Mouse (Mus musculus) forebrain, embryonic 12.5 days (tissue): ENCODE measurements around the gene Shank2. TPM values are rescaled to one million over a fixed set of nuclear protein-coding genes. Genes with fewer than 3 reads are reported as not detected.

ENCODE experiments used
- ATAC-seq: fragments of 200-750 bp; cut with Nextera tagmentation; 2 replicates; pipeline ENCODE4 v1.8.0; 2017; ENCODE audit warnings: moderate TSS enrichment; ENCODE audit not compliant: low FRiP score
- H3K27ac ChIP-seq: fragments of 300-500 bp; sonication (generic); 2 replicates; pipeline ENCODE4 v1.5.1; 2016; ENCODE audit warnings: mild to moderate bottlenecking
- H3K27me3 ChIP-seq: fragments of 300-500 bp; sonication (generic); 2 replicates; pipeline ENCODE4 v1.6.1; 2016; ENCODE audit warnings: mild to moderate bottlenecking
- H3K36me3 ChIP-seq: fragments of 300-500 bp; sonication (generic); replicated peaks from 2 replicates; pipeline ENCODE4 v1.6.1; 2016; ENCODE audit warnings: mild to moderate bottlenecking
- H3K4me1 ChIP-seq: fragments of 300-500 bp; sonication (generic); 2 replicates; pipeline ENCODE4 v1.6.1; 2016
- H3K4me2 ChIP-seq: fragments of 300-500 bp; sonication (generic); 2 replicates; pipeline ENCODE4 v1.6.1; 2016; ENCODE audit warnings: mild to moderate bottlenecking, moderate library complexity
- H3K4me3 ChIP-seq: fragments of 300-500 bp; sonication (generic); replicated peaks from 2 replicates; pipeline ENCODE4 v1.5.1; 2016; ENCODE audit warnings: mild to moderate bottlenecking
- H3K9ac ChIP-seq: fragments of 300-500 bp; sonication (generic); 2 replicates; pipeline ENCODE4 v1.6.1; 2016; ENCODE audit warnings: mild to moderate bottlenecking
- H3K9me3 ChIP-seq: fragments of 300-500 bp; sonication (generic); 2 replicates; pipeline ENCODE4 v1.6.1; 2016
- WGBS: fragments of 180-500 bp; shearing (Covaris S2); methylation state at CpG from one replicate; pipeline ENCODE4 v1.1.7; 2016; 5-methylcytosine and 5-hydroxymethylcytosine counted together
- polyA plus RNA-seq: library from polyadenylated mRNA; unstranded; fragments of >200 nt; fragmentation: Nextera tagmentation; extraction: Ambion mirVana; gene quantifications from 2 replicates; pipeline ENCODE4 v1.2.1, GENCODE M21; 2016

Gene Shank2
- polyA plus RNA-seq, 1 experiment from 2014 or later = 3.0 TPM

GRCm38 (mm10) chr7:143999073-143999472 is 2.7 kb upstream of the Shank2 start:
- no peaks in the 10 kb centered on the region for H3K4me1 ChIP-seq
- H3K27me3 ChIP-seq = no peaks in the 10 kb centered on the region
- no peak overlapping the region for H3K4me3 ChIP-seq
- H3K9ac ChIP-seq = no peak overlapping the region
- H3K36me3 ChIP-seq = no peaks in the 10 kb centered on the region
- H3K9me3 ChIP-seq = peaks cover 5% of the 10 kb centered on the region
- WGBS = 94% methylated on average over 3 of the region's 3 CpGs
- no peak for ATAC-seq
- H3K4me2 ChIP-seq = no peak overlapping the region
- no peak overlapping the region for H3K27ac ChIP-seq

DNA sequence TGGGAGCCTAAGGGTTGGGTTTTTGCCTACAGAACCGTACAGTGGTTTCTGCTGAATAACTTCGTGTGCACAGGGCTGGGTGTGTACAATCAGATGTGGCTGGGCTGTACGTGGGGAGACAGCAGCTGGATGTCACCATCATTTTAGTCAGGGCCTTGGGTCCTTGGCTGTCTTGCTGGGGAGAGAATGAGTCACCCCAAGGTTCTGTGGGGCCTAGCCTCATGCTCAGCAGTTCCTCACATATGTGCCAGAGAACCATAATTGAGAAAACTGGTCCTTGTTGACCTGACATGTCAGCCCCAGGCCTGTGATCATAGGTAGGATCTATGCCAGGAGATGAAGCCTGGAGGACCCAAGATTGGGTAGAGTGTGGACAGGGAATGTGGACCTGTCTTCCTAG is 1.7 kb downstream of the Shank2 start:
- H3K4me3 ChIP-seq = no peak overlapping the region
- H3K27ac ChIP-seq = no peak overlapping the region
- no peak for ATAC-seq
- H3K4me2 ChIP-seq = no peak overlapping the region
- no peaks in the 10 kb centered on the region for H3K9me3 ChIP-seq
- H3K27me3 ChIP-seq = 0 out of 2 replicates have a peak, but pooled peaks cover 3% of the 10 kb centered on the region
- no peaks in the 10 kb centered on the region for H3K4me1 ChIP-seq
- no peak overlapping the region for H3K9ac ChIP-seq
- 88% methylated on average over 3 of the region's 3 CpGs for WGBS
- H3K36me3 ChIP-seq = no peaks in the 10 kb centered on the region

DNA sequence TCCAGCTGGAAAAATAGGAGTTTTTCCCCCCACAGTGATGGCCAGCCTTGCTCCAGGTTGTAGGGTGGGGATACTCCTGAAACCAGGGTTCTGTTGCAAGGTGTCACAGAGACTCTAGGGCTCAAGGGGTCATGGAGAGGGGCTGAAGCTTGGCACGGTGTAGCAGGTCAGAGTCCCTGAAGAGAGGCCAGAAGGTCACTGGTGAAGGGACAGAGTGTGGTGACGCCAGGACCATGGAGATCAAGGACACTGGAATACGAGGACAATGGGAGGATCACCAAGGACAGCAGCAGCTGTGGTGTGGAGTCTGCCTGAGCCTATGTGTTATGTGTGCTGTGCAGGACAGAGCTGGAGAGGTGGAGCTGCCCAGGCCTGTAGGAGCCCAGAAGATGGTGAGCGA is 6.4 kb downstream of the Shank2 start:
- Histone ChIP-seq H3K27me3 (0 out of 2 replicates have a peak, but pooled peaks cover 3% of the 10 kb centered on the region), H3K36me3 (no peaks in the 10 kb centered on the region), H3K9me3 (no peaks in the 10 kb centered on the region), H3K27ac (no peak overlapping the region), H3K4me2 (no peak overlapping the region), H3K4me3 (no peak overlapping the region), H3K4me1 (no peaks in the 10 kb centered on the region), H3K9ac (no peak overlapping the region)
- WGBS = 89% methylated on average over 4 of the region's 4 CpGs
- no peak for ATAC-seq

GRCm38 (mm10) chr7:144008985-144009384 is 7.3 kb downstream of the Shank2 start:
- H3K9me3 ChIP-seq = no peaks in the 10 kb centered on the region
- WGBS = 88% methylated on average over 4 of the region's 4 CpGs
- H3K4me2 ChIP-seq = no peak overlapping the region
- 0 out of 2 replicates have a peak, but pooled peaks cover 3% of the 10 kb centered on the region for H3K27me3 ChIP-seq
- no peaks in the 10 kb centered on the region for H3K4me1 ChIP-seq
- H3K9ac ChIP-seq = no peak overlapping the region
- H3K27ac ChIP-seq = no peak overlapping the region
- H3K36me3 ChIP-seq = no peaks in the 10 kb centered on the region
- H3K4me3 ChIP-seq = no peak overlapping the region
- ATAC-seq = no peak

DNA sequence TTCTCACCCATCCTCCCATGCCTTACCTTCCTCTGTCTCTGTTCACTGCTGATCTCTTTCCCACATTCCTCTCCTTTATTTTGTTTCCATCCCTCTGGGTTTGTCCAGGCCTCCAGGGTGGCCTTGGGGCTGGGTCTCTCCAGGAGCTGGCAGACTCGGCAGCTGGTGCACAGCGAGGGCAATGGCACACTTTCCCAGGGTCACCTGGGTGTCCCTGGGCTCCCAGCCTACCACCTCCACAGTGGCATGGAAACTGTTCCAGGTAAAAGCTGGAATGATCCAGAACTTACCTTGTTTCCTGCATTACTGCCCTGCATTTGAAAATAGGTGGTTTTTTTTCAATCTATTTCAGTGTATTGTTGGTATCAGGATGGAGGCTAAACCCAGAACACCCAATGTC is 12.8 kb downstream of the Shank2 start:
- no peak overlapping the region for H3K4me2 ChIP-seq
- no peak overlapping the region for H3K9ac ChIP-seq
- H3K9me3 ChIP-seq = no peaks in the 10 kb centered on the region
- H3K27ac ChIP-seq = no peak overlapping the region
- no peaks in the 10 kb centered on the region for H3K36me3 ChIP-seq
- no peaks in the 10 kb centered on the region for H3K27me3 ChIP-seq
- H3K4me3 ChIP-seq = no peak overlapping the region
- WGBS = 80% methylated on average over 2 of the region's 2 CpGs
- no peak for ATAC-seq
- no peaks in the 10 kb centered on the region for H3K4me1 ChIP-seq

- no peak overlapping the region for H3K4me3 ChIP-seq
- H3K9ac ChIP-seq = no peak overlapping the region
- H3K4me1 ChIP-seq = no peaks in the 10 kb centered on the region
- no peak overlapping the region for H3K27ac ChIP-seq
- no peaks in the 10 kb centered on the region for H3K36me3 ChIP-seq
- H3K27me3 ChIP-seq = no peaks in the 10 kb centered on the region
- WGBS = 96% methylated on average over 3 of the region's 3 CpGs
- H3K4me2 ChIP-seq = no peak overlapping the region
- H3K9me3 ChIP-seq = no peaks in the 10 kb centered on the region
- ATAC-seq = no peak
Observed at GRCm38 (mm10) chr7:144021801-144022200, 20.1 kb downstream of the Shank2 start.

DNA sequence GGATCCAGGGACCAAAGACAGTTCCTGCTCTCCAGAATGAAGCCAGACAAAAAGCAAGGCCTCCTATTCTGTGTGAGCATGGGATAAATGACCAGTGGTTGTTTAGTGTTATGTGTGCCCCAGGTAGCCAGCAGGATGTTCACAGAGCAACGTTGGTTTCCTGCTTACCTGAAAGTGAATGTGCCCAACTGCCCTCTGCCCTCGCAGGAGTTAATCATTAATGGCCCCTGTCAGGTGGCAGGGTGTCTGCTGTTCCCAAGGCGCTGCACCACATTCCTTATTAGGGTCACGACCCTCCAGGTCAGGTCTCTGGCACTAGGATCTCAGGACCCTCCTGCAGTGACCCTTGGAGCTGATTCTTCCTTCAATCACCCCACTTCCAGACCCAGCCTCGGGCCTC is 21.0 kb downstream of the Shank2 start:
- ATAC-seq = no peak
- 54% methylated on average over 5 of the region's 5 CpGs for WGBS
- Histone ChIP-seq H3K27ac (no peak overlapping the region), H3K9ac (no peak overlapping the region), H3K27me3 (no peaks in the 10 kb centered on the region), H3K36me3 (no peaks in the 10 kb centered on the region), H3K9me3 (no peaks in the 10 kb centered on the region), H3K4me3 (no peak overlapping the region), H3K4me1 (no peaks in the 10 kb centered on the region), H3K4me2 (no peak overlapping the region)

DNA sequence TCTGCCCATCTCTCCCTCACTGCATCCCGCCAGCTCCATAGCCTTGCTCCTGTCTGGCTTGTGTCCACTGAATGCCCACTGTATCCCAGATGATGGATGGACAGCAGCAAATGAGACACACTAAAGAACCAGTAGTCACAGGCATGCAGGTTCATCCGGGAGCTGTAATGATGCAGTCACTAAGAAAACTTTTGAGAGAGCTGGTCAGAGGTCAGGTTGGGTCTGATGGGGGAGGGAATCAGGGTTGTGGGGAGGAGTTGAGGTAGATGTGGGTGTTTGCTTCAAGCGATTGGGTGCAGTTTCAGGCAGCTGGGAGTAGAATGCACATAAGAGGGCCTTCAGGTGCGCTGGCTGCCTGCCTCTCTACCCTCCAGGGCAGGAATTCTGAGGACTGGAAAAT is 21.8 kb downstream of the Shank2 start:
- Histone ChIP-seq H3K4me1 (no peaks in the 10 kb centered on the region), H3K4me3 (no peak overlapping the region), H3K27ac (no peak overlapping the region), H3K4me2 (no peak overlapping the region), H3K9me3 (no peaks in the 10 kb centered on the region), H3K9ac (no peak overlapping the region), H3K36me3 (no peaks in the 10 kb centered on the region), H3K27me3 (no peaks in the 10 kb centered on the region)
- WGBS = 70% methylated on average over 4 of the region's 4 CpGs
- no peak for ATAC-seq

GRCm38 (mm10) chr7:144026024-144026752 is 24.5 kb downstream of the Shank2 start:
- Histone ChIP-seq H3K36me3 (no peaks in the 10 kb centered on the region), H3K9ac (no peak overlapping the region), H3K27ac (no peak overlapping the region), H3K4me1 (no peaks in the 10 kb centered on the region), H3K9me3 (no peaks in the 10 kb centered on the region), H3K4me3 (no peak overlapping the region), H3K4me2 (no peak overlapping the region), H3K27me3 (no peaks in the 10 kb centered on the region)
- 89% methylated on average over 12 of the region's 12 CpGs for WGBS
- ATAC-seq = no peak

DNA sequence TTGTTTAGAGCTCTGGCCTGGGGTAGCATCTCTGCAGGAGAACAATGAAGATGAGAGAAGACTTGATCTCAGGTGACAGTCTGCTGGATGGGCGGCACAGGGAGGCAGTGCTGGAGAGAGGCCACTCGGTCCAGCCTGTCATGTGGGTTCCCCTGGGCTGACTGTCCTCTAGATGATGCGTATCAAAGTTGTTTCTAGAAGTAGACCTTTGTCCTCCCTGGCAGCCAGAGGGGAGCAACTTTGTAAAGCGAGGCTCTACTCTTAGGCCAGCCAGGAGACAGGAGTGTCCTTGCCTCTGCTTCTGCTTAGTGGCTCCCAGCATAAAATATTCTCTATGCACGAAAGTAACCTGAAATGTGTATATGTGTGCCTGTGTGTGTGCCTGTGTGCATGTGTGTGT is 27.5 kb downstream of the Shank2 start:
- no peak overlapping the region for H3K27ac ChIP-seq
- H3K27me3 ChIP-seq = no peaks in the 10 kb centered on the region
- H3K9ac ChIP-seq = no peak overlapping the region
- no peak overlapping the region for H3K4me2 ChIP-seq
- 55% methylated on average over 5 of the region's 5 CpGs for whole genome bisulfite sequencing
- no peaks in the 10 kb centered on the region for H3K9me3 ChIP-seq
- H3K4me1 ChIP-seq = no peaks in the 10 kb centered on the region
- no peak overlapping the region for H3K4me3 ChIP-seq
- no peaks in the 10 kb centered on the region for H3K36me3 ChIP-seq
- no peak for ATAC-seq

DNA sequence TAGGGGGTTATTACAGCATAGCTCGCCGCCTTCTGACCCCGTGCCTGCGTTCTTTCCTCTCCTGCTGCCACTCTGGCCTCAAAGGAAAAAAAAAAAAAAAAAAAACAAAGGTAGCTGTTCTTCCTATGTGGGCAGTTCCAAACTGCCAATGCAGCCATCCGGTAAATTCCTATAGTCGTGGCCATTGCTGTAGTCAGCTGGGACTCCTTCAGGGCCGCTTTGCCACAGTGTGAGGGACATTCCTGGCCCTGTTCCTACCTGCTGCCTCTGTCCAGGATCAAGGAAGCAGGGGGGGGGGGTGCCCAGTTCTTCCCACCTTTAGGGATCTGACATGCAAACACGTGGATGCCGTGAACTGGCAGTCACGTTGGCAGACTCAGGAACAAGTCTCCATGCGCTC is 29.1 kb downstream of the Shank2 start:
- Histone ChIP-seq H3K4me1 (no peaks in the 10 kb centered on the region), H3K9me3 (no peaks in the 10 kb centered on the region), H3K27ac (no peak overlapping the region), H3K4me2 (no peak overlapping the region), H3K9ac (no peak overlapping the region), H3K27me3 (no peaks in the 10 kb centered on the region), H3K36me3 (no peaks in the 10 kb centered on the region), H3K4me3 (no peak overlapping the region)
- no peak for ATAC-seq
- WGBS = 67% methylated on average over 11 of the region's 11 CpGs

DNA sequence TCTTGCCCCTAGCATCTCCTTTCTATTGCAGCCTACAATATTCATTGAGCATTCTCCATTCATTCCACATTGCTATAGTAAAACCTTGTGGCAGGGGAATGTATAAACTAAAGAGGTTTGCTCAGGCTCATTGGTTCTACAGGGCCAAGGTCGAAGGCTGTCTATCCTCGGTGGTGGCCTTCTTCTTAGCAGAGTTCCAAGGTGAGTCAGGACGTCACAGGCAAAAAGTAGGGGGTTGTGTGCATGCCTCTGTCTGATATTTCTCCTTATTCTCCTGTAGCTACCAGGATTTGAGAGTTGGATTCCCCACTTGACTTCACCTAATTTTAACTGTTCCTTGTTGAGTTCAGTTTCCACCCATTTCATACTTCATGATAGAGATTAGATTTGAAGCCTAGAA is 29.9 kb downstream of the Shank2 start:
- H3K9me3 ChIP-seq = no peaks in the 10 kb centered on the region
- WGBS = 90% methylated on average over 3 of the region's 3 CpGs

GRCm38 (mm10) chr7:144037541-144037940 is 35.8 kb downstream of the Shank2 start:
- Histone ChIP-seq H3K9ac (no peak overlapping the region), H3K36me3 (no peaks in the 10 kb centered on the region), H3K27me3 (no peaks in the 10 kb centered on the region), H3K4me2 (no peak overlapping the region), H3K27ac (peak overlapping the region; percentile 86), H3K4me3 (no peak overlapping the region), H3K9me3 (no peaks in the 10 kb centered on the region), H3K4me1 (peaks cover 21% of the 10 kb centered on the region)
- peak; percentile 33; the same call in 1 of the 2 replicates for ATAC-seq
- WGBS = 91% methylated on average over 11 of the region's 11 CpGs

More for the DNA sequence above, 29.9 kb downstream of the Shank2 start:
- H3K4me1 ChIP-seq = no peaks in the 10 kb centered on the region
- H3K27ac ChIP-seq = no peak overlapping the region
- H3K36me3 ChIP-seq = no peaks in the 10 kb centered on the region
- H3K4me3 ChIP-seq = no peak overlapping the region
- H3K9ac ChIP-seq = no peak overlapping the region
- H3K4me2 ChIP-seq = no peak overlapping the region
- no peaks in the 10 kb centered on the region for H3K27me3 ChIP-seq
- ATAC-seq = no peak
